Mouse (Mus musculus): ENCODE measurements around the gene Arid1a.
A peak's percentile ranks its signal among the peaks of the same experiment; 100 is the strongest.

Arid1a gene

DNA sequence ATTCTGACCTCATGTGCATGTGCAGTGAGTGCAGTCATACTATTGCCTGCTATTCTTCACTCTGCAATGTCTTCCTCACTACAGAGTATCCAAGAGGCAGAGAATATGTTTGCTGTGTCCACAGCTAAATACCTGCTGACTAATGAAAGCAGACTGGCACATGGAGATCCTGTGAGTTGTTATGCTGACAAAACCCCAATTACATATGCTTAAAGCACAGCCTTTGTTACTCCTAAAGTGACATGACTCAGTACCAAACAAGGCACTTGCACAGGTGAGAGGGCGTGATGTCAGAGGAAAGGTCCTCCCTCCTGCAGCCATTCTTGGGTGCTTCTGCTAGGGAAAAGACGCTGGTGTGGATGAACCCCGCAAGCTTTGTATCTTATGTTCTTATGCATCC, 21.3 kb downstream of the Arid1a start:
- no peak for DNase-seq (ENCODE audit: extremely low read depth, insufficient read length, low spot score)

DNA sequence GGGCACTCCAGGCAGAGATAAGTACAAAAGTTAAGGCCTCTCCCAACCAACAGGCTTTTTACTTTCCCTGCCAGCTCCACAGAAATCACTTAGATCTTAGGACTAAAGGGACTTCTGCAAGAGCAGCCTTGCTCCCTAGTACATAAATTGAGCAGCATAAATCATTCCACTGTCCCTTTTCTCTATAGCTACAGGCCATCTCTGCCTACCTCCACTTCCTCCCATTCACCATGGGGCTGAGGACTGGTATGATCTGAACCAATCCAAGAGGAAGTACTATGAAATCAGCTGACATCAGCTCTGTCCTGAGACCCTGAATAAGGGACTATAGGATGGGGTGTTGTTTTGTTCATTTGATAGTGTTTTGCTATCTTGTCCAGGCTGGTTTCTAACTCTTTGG, 26.4 kb downstream of the Arid1a start:
- DNase-seq (ENCODE audit: extremely low read depth, insufficient read length, low spot score): no peak

DNA sequence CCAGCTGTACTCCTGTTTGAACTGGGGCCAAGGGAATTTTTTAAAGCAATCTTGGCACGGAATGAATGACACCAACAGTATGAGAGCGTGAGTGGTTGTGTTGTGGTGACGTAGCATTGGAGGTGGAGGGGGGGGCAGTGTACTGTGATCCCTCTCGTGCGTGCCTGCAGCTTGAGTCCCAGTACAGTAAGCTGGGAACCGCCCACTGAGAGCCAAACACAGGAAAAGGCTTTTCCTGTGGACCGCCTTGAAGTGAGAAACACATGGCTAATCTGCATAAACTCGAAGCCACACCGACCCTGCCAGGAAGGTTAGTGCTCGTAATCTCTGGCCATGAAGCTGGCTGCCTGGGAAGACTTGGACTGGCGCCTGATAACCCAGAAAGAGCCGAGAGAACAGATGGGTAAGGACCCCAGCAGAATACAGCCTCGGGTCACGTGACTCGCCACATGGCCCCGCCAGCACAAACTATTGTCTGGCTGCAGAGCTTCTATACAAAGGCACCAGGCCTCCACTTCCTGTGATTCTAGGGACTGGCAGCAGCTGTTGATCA, 27.0 kb downstream of the Arid1a start:
- peak; percentile 73 for DNase-seq (ENCODE audit: extremely low read depth, insufficient read length, low spot score)

DNA sequence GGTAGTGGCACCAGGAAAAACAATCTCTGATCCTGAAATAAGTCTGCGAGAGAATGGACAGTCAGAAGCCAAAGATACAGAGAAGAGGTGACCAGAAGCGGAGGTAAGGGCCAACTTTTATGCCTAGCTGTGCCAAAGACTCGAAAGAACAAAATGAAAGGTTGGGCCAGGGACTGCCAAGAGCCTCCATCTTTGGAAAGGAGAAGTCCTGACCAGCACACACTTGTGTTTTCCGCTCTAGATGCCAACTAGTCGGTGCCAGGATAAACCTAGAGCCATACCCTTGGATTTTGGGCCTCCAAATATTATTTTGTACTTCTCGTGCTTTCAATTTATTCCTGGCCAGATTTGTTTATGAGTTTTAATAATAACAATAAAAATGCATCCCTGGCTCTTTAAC, 27.6 kb downstream of the Arid1a start:
- no peak for DNase-seq (ENCODE audit: extremely low read depth, insufficient read length, low spot score)

DNA sequence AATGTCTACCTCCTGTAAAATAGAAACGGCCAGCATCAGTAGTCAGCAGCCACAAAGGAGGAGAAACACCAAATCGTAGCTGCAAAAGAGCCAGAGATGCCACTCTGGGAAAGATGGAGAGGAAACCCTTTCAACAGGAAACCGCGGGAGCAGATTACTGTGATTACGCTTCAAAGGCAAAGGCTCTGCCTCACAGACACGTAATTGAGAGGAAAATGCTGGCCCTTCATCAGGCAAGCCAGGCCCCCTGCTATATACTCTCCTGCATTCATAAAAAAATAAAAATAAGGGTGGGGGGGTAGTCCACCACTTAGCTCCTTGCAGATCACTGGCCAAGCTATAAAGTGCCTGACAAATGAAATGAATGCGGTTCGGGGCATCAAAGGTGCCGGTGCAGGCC, 28.3 kb downstream of the Arid1a start:
- no peak for DNase-seq (ENCODE audit: extremely low read depth, insufficient read length, low spot score)

DNA sequence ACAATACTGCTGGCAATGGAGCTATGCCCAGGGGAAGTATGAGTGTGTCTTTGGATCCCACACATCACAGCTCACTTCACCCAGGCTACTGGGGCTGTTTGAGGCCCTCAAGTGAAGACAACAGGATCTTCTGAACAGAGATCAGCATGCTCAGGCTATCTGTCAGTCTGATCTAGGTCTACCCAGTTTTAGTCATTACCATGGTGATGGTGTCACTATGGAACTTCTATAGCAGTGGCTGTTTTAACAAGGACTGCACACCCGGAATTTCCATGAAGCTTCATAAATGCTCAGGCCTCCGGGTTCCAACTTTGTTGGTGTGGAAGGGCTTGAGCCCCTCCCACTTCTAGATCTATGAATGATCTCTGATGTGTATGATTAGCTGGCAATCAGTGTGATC, 30.9 kb downstream of the Arid1a start:
- no peak for DNase-seq (ENCODE audit: extremely low read depth, insufficient read length, low spot score)

DNA sequence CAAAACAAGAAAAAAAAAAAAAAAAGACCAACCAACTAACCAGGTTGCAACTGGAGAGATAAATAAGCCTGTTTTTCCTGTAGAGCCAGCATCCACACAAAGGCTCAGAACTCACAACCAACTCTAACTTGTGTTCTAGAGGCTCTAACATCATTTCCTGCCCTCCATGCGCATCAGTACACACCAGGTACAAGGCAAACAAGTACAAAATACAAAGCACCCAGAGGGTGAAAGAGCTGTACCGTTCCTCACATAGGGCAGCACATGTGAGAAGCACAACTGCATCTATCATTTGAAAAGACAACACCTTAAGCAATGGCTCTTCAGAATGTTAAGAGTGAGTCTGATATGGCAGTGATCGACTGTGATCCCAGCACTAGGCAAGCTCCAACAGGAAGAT, 36.8 kb downstream of the Arid1a start:
- DNase-seq (ENCODE audit: extremely low read depth, insufficient read length, low spot score): no peak

DNA sequence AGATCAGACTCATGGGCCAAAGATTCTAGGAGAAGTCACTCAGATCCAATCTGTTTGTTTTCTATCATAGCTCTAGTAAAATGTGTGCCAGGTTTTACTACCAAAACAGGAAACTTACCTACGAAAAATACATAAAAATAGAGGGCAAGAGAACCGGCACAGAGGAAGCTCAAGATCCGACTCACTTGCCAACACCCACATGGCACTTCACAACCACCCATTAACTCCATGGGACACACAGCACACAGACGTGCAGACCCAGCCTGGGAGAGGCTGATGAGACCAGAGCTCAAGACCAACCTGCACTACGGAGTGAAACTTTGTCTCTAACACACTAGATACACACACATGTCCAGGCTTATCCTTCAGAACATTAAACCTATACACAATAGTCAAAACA, 43.8 kb downstream of the Arid1a start:
- DNase-seq (ENCODE audit: extremely low read depth, insufficient read length, low spot score): no peak

DNA sequence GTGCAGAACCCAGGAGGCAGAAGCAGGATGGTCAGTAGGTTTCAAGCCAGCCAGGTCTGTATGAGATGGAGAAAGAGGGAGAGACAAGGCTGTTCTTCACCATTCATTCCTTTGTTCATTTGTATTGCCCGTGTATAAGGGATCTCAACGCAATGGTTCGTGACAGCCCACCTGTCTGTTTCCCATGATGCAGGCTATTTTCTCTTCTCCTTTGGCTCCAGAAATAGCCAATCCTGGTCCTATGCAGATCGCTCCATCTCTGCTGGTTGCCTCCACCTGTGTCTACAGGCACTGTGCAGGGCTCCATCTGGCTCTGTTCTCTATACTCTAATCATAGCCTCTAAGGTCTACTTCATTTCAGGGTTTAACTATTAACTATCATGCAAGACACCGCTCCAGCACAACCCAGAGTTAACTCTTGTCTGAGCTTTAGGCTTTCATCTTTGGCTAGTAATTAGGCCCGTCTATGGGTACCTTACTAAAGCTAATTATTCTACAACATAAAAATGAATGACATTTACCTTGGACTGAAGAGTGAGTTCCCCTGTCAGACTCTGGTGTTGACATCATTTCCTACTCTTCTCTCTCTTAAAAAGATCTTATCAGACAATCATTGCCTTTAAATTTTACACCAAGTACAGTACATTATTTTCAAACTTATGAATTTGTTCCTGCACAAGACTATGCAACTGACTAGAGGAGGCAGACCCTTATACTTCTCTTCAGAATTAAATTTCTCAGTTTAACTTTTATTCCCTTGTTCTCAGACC, 45.1 kb downstream of the Arid1a start:
- no peak for DNase-seq (ENCODE audit: extremely low read depth, insufficient read length, low spot score)

DNA sequence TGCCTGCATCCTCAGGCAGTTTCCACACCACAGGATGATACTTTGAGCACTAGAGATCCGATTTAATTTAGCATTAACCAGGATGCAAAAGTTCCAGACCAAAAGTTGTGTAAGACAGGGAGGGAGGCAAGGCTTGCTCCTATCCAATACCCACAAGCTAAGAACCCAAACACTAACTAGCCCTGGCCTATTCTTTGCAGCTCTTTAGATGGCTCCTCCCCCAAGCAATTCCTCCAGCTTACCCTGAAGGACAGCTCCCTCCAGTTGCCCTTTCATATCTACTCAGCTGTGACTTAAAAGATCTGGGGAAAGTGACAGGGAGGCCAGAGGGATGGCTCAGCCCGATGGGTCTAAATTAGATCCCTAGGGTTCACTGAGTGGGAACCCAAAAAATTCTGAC, 47.2 kb downstream of the Arid1a start:
- no peak for DNase-seq (ENCODE audit: extremely low read depth, insufficient read length, low spot score)

DNA sequence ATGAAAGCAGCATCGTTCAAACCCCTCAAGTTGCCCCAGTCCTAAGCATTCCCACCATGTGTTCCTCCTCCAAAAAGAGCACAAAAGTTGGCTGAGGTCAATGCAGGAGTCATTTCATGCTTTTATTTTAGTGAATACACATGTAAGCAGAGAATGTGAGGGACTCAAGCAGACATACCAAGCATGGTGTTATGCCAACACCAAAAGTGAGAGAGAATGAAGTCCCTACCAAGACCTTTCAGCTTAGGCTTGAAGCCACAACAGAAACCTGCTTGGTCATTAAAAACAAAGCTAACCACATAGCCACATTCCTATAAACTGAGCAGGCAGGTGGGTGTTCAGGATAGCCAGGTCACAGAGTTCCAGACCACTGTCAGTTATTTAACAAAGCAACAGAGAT, 49.1 kb downstream of the Arid1a start:
- no peak for DNase-seq (ENCODE audit: extremely low read depth, insufficient read length, low spot score)

DNA sequence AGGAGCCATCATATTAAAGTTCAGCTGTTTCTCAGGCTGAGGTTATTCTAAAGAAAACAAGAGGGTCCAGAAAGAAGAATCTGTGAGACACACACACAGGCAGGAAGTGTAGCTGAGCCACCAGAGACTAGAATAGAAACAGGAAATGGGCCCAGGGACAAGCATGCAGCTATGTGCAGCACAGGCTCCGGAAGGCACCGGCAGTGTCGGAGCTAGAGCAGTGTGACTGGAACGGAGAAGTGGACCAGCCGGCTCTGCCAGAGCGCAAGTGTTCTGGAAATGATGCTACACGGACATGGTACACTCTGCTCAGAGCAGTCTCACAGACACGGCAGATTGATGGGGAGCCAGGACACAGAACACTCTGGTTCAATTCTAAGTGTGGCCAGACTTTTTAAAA, 49.6 kb downstream of the Arid1a start:
- DNase-seq (ENCODE audit: extremely low read depth, insufficient read length, low spot score): no peak

DNA sequence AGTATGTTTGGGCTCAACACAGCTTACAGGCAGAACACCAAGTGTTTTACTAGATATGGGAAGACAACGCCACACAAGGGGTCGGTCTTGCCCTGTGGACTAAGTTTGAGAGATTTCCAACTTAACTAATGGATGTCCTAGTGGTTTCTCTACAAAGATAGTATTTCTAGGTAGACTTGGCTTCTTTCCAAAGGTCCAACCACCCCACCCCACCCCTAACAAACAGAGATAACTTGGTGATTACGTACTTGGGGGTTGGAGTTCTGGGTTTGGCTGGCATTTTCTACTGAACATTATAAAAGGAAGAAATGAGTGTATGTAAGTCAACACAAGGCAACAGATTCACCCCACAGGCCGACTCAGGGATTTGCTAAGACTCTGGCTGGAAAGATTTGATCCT, 51.5 kb downstream of the Arid1a start:
- no peak for DNase-seq (ENCODE audit: extremely low read depth, insufficient read length, low spot score)

DNA sequence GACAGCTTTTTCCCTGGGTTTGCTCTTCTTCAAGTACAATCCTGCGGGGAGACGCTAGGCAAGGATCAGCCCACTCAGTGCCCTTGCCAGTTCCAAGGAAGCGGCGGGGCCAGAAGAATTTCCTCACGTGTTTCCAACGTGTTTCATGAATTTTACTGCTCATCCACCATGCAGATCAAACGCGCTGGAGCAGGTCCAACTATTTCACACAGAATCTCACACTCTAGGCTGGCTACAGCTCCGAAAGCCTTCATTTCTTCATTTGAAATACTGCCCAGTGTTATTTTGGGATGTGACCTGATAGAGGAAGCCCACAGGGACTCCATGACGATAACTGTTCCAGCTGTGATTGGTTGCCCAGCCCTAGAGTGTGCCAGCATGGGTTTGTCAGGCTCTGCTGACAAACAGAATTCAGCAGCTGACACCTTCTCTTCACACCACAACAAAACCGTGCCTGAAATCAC, 55.6 kb downstream of the Arid1a start:
- no peak for DNase-seq (ENCODE audit: extremely low read depth, insufficient read length, low spot score)

DNA sequence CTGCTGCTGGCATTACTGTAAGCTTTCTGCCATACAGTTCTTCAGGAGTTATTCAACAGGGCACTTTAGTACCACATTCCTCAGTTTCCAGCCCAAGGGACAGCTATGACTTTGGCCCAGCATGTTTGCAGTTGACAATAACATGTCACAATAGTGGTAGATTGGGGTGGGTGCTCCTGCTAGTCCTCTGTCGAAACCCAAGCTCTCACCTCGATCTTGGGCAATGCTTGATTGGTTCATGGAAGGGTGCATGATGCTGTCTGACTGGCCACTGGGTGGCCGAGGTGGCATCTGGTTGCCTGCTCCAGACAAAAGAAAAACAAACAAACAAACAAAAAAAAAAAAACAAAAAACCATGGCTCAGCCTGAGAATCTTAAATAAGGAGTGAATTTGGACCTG, 61.2 kb downstream of the Arid1a start:
- no peak for DNase-seq (ENCODE audit: extremely low read depth, insufficient read length, low spot score)

DNA sequence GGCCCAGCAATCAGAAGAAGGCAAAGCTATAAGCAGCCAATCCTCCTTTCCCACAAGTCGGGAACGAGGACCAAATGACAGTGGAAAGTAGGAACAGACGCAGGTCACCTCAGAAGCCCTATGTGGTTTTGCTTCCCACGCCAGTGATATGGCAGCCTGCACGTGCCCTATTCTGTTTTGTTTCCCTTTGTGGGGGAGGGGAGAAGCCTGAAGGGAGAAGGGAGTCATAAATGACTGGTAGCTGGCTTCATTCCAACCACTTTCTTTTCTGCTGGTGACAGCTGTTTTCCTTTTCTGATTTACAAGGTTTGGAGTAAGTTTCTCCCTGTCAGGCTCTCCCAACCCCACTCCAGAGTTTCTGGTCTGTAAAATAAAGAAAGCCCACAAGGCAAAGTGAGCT, 66.3 kb downstream of the Arid1a start:
- DNase-seq (ENCODE audit: extremely low read depth, insufficient read length, low spot score): no peak

DNA sequence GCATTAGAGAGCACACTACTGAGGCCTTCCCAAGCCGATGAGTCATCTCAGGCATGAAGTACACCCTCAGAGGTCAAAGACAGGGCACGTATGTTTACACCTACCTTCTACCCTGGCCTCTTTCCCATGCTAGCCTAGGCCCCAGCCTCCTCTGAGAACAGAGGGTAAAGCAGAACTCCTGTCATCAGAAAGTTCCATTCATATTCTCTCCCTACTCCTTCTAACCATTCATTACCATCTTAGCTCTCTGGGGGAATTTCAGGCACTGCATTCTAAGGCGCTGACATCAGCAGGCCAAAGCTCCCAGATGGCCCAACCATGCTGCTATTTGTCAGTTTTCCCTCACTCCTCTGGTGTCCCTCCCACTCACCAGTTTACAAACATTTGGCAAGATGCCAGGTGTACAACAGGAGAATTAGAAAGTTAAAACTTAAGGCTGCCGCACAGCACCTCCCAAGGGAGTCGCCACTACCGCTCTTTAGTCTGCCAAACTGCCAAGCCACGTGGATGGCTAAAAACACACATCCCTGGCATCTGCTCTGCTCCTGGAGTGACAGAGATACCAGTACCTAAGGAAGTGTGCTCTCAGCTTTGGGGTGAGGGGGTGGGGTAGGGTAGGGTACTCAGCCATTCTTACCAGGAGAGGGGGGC, 68.0 kb downstream of the Arid1a start:
- peak; percentile 54 for DNase-seq (ENCODE audit: extremely low read depth, insufficient read length, low spot score)

DNA sequence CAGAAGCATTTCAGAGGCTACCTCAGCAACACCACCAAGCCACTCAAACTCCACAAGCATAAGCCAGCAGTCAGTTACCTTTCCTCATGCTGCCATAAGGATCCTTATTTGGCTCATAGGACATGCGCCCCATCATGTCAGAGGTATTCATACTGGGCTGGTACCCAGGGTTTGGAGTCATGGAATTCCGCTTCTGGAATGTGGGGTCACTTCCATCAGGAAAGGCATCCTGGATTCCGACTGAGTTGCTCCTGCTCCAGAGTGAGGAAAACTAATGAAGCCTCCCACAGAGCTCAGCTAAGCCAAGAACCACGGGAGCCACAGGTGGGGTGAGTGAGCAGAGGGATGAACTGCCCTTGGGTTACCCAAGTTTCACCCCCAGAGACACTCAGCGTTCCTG, 69.4 kb downstream of the Arid1a start:
- DNase-seq (ENCODE audit: extremely low read depth, insufficient read length, low spot score): no peak

DNA sequence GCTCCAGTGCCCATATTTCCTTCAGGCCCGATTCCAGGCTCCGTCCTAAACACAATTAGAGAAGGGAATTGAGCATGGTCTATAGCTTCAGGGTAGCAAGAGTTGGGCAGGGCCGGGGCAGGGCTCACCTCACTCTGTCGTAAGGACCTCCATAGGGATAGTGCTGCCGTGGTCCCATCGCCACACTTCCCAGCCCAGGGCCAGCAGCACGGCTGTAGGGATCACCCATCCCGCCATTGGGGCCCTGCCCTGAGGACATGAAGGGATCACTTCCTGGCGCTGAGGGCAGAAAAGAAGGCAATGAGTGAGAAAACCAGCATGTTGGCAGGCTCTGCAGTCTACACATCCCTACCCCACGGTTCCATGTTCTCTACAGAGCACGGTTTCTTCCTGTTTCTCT, 70.1 kb downstream of the Arid1a start:
- DNase-seq (ENCODE audit: extremely low read depth, insufficient read length, low spot score): no peak

DNA sequence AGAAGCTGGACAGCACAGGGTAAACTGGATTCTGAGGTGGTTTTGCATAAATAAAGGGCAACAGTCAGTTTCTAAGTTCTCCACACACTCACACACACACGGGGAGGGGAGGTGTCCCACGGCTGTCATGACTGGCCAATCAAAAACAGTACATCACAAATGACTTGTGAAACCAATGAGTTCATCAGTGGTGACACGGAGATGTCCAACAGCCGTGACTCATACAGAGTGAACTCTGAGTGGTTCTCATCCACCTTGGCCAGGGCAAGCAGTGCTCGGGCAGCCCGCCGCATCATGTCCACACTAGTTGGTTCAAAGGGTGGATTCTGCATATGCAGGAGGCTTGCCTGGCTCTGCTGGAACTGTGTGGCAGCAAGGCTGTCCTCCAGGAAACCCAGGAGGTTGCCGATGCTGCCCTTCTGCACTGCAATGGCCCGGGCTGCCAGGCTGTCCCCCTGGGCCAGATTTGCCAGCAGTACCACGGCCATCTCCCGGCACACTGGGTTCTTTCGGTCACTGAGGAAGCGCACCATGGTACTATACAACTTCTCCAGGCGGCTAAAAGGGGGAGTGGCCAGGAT, 76.3 kb downstream of the Arid1a start:
- DNase-seq (ENCODE audit: extremely low read depth, insufficient read length, low spot score): peak; percentile 24

DNA sequence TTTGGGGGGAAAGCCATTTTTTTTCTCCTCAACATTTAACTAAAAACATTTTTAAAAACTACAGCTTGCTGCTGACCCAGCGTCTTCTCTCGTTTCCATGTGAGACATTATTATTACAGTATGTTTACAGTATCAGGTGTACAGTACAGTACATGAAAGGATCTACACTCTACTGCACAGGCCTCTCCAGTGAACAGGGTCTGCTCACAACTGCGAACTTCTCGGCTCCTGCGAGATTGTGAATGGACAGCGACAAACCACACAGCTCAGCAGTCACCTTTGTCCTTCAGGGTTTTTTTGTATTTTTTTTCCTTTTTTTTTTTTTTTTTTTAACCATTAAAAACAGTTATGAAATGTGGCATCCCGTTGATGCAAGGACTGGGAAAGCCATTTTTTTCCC, 76.9 kb downstream of the Arid1a start:
- DNase-seq (ENCODE audit: extremely low read depth, insufficient read length, low spot score): no peak

DNA sequence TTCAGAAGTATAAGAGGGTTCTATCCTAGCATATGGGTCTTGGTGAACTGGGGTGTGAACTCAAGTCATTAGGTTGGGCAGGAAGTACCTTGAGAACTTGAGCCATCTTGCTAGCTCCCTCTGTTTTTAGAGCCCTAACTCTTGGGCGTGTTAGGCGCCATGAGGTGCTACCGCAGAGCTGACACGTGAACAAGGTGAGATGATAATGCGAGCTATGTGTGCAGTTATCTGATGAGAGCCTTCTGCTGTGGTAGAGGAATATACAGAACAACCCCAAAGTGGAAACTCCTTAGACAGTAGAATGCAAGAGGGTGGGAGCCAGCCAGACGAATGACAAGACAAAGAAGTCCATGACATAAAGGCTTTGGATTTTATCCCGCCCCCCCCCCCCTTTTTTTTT, 79.3 kb downstream of the Arid1a start:
- no peak for DNase-seq (ENCODE audit: extremely low read depth, insufficient read length, low spot score)
